Comparison of ENCODE assay signal across 17 mouse cellular contexts in the genomic region with DNA sequence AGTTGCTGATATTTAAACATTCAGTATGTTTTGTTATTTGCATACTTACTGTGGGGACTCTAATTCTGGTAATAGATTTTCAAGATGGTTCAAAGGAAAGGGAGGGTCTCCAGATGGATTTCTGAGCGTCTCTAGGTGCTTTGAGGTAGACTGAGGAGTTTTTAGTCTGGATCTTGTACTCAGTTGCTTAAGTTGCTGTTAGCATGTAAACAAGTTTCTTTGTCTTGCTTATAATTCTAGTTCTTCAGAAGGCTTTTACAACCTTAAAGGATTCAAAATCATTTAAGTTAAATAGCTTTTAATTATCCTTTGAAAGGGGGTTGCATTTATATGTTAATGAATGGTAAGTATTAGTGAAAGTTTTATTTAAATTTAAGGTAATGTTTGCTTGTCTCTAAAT. TPM values are rescaled to one million over a fixed set of nuclear protein-coding genes. Genes with fewer than 3 reads are reported as not detected.
DNase-seq lines count a peak whose midpoint lies in the region; ATAC-seq lines count a peak whose summit lies in the region.
"Had no signal": no experiment of that assay in that cellular context is flagged by ENCODE, and none has a peak within 500 bp of the region (broad histone marks: within the 10 kb centered on the region; RNA-seq: fewer than 3 reads in every experiment).

No protein-coding gene starts in this region.

- intact Hi-C loops in gastrocnemius, postnatal 36 days (cut with DNase I) = no loop called here

- no peak for ATAC-seq in forebrain, embryonic 15.5 days (replicated peaks)
- ATAC-seq in forebrain, embryonic 12.5 days (ENCODE audit: low FRiP score) = no peak
- no peak for ATAC-seq in intestine, embryonic 14.5 days (replicated peaks; ENCODE audit: low FRiP score, low TSS enrichment, low read depth)
- no peak for ATAC-seq in intestine, embryonic 16.5 days
- no peak for ATAC-seq in neural tube, embryonic 13.5 days (ENCODE audit: low read depth)
- no peak for ATAC-seq in stomach, embryonic 16.5 days (ENCODE audit: insufficient read depth, low FRiP score)

- H3K9me3 ChIP-seq in forebrain, embryonic 15.5 days = no peaks in the 10 kb centered on the region
- no peaks in the 10 kb centered on the region for H3K9me3 ChIP-seq in forebrain, embryonic 12.5 days
- H3K9me3 ChIP-seq in intestine, embryonic 14.5 days (ENCODE audit: control insufficient read depth, low read length) = no peaks in the 10 kb centered on the region
- H3K9me3 ChIP-seq in intestine, embryonic 16.5 days (ENCODE audit: control insufficient read depth, low read length) = no peaks in the 10 kb centered on the region
- no peaks in the 10 kb centered on the region for H3K9me3 ChIP-seq in neural tube, embryonic 13.5 days
- no peaks in the 10 kb centered on the region for H3K9me3 ChIP-seq in stomach, embryonic 16.5 days (replicated peaks; ENCODE audit: control insufficient read depth, low read length)
- H3K9me3 ChIP-seq: embryonic facial prominence, embryonic 15.5 days; liver, embryonic 13.5 days had no signal

- WGBS in forebrain, embryonic 15.5 days = 5% methylated on average over 1 of the region's 1 CpGs
- WGBS in forebrain, embryonic 12.5 days = 3% methylated on average over 1 of the region's 1 CpGs
- 23% methylated on average over 1 of the region's 1 CpGs for WGBS in intestine, embryonic 14.5 days
- WGBS in intestine, embryonic 16.5 days = 31% methylated on average over 1 of the region's 1 CpGs
- 12% methylated on average over 1 of the region's 1 CpGs for WGBS in neural tube, embryonic 13.5 days
- WGBS in stomach, embryonic 16.5 days = 28% methylated on average over 1 of the region's 1 CpGs

- no peak overlapping the region for H3K9ac ChIP-seq in forebrain, embryonic 15.5 days (replicated peaks)
- H3K9ac ChIP-seq in forebrain, embryonic 12.5 days = no peak overlapping the region
- H3K9ac ChIP-seq in intestine, embryonic 14.5 days (ENCODE audit: low read length) = no peak overlapping the region; the same call in 1 of the 2 replicates
- no peak overlapping the region for H3K9ac ChIP-seq in intestine, embryonic 16.5 days (ENCODE audit: low read depth, low read length)
- H3K9ac ChIP-seq in neural tube, embryonic 13.5 days = no peak overlapping the region
- no peak overlapping the region for H3K9ac ChIP-seq in stomach, embryonic 16.5 days (ENCODE audit: low read length)
- H3K9ac ChIP-seq: embryonic facial prominence, embryonic 15.5 days; liver, embryonic 13.5 days had no signal

- peaks cover 26% of the 10 kb centered on the region for H3K4me1 ChIP-seq in forebrain, embryonic 15.5 days
- H3K4me1 ChIP-seq in forebrain, embryonic 12.5 days = peaks cover 20% of the 10 kb centered on the region
- H3K4me1 ChIP-seq in intestine, embryonic 14.5 days (replicated peaks; ENCODE audit: control insufficient read depth, insufficient read depth, low read length) = peaks cover 14% of the 10 kb centered on the region; the same call in 1 of the 2 replicates
- 0 out of 2 replicates have a peak, but pooled peaks cover 3% of the 10 kb centered on the region for H3K4me1 ChIP-seq in intestine, embryonic 16.5 days (ENCODE audit: control insufficient read depth, insufficient read depth, low read length)
- H3K4me1 ChIP-seq in neural tube, embryonic 13.5 days (replicated peaks) = peaks cover 30% of the 10 kb centered on the region
- H3K4me1 ChIP-seq in stomach, embryonic 16.5 days (ENCODE audit: control insufficient read depth, insufficient read depth, low read length) = peaks cover 14% of the 10 kb centered on the region

- H3K4me2 ChIP-seq in forebrain, embryonic 15.5 days (replicated peaks) = no peak overlapping the region; the same call in 1 of the 2 replicates
- no peak overlapping the region for H3K4me2 ChIP-seq in forebrain, embryonic 12.5 days
- peak overlapping the region; percentile 40 for H3K4me2 ChIP-seq in intestine, embryonic 14.5 days (ENCODE audit: low read length)
- H3K4me2 ChIP-seq in intestine, embryonic 16.5 days (ENCODE audit: low read depth, low read length) = no peak overlapping the region
- peak overlapping the region; percentile 30; the same call in 1 of the 2 replicates for H3K4me2 ChIP-seq in neural tube, embryonic 13.5 days
- H3K4me2 ChIP-seq in stomach, embryonic 16.5 days (ENCODE audit: low read depth, low read length) = 0 out of 2 replicates have a peak overlapping the region, but pooled peaks have one; percentile 2
- H3K4me2 ChIP-seq: embryonic facial prominence, embryonic 15.5 days; liver, embryonic 13.5 days had no signal

- peak overlapping the region; percentile 14; the same call in 1 of the 2 replicates for H3K4me3 ChIP-seq in forebrain, embryonic 15.5 days
- no peak overlapping the region for H3K4me3 ChIP-seq in forebrain, embryonic 12.5 days (replicated peaks)
- peak overlapping the region; percentile 21 for H3K4me3 ChIP-seq in intestine, embryonic 14.5 days (ENCODE audit: low read depth, low read length)
- H3K4me3 ChIP-seq in intestine, embryonic 16.5 days (ENCODE audit: low read length) = no peak overlapping the region
- no peak overlapping the region for H3K4me3 ChIP-seq in neural tube, embryonic 13.5 days
- H3K4me3 ChIP-seq in stomach, embryonic 16.5 days (replicated peaks; ENCODE audit: low read length) = no peak overlapping the region
- H3K4me3 ChIP-seq: embryonic facial prominence, embryonic 15.5 days; liver, embryonic 13.5 days had no signal

- H3K27me3 ChIP-seq in forebrain, embryonic 15.5 days = no peaks in the 10 kb centered on the region
- H3K27me3 ChIP-seq in forebrain, embryonic 12.5 days = no peaks in the 10 kb centered on the region
- H3K27me3 ChIP-seq in intestine, embryonic 14.5 days (replicated peaks; ENCODE audit: control insufficient read depth, insufficient read depth, low read length) = no peaks in the 10 kb centered on the region
- H3K27me3 ChIP-seq in intestine, embryonic 16.5 days (replicated peaks; ENCODE audit: control insufficient read depth, insufficient read depth, low read length) = no peaks in the 10 kb centered on the region
- 0 out of 2 replicates have a peak, but pooled peaks cover 5% of the 10 kb centered on the region for H3K27me3 ChIP-seq in neural tube, embryonic 13.5 days
- no peaks in the 10 kb centered on the region for H3K27me3 ChIP-seq in stomach, embryonic 16.5 days (ENCODE audit: control insufficient read depth, insufficient read depth, low read length)
- H3K27me3 ChIP-seq: embryonic facial prominence, embryonic 15.5 days; liver, embryonic 13.5 days had no signal

- DNase-seq in intestine, embryonic 14.5 days (ENCODE audit: low spot score) = no peak
- DNase-seq in neural tube, embryonic 10.5 days (ENCODE audit: extremely low spot score, low spot score) = no peak
- DNase-seq in gastrocnemius, postnatal 36 days = no peak
- DNase-seq: B cell, adult 2 months; layer of hippocampus, adult 9-11 months; liver, embryonic 13.5 days; thymus, adult 18-20 months had no signal

- H3K27ac ChIP-seq in forebrain, embryonic 15.5 days (replicated peaks) = no peak overlapping the region
- no peak overlapping the region for H3K27ac ChIP-seq in forebrain, embryonic 12.5 days
- H3K27ac ChIP-seq in intestine, embryonic 14.5 days (ENCODE audit: low read depth) = no peak overlapping the region
- H3K27ac ChIP-seq in intestine, embryonic 16.5 days (ENCODE audit: low read length) = no peak overlapping the region
- no peak overlapping the region for H3K27ac ChIP-seq in neural tube, embryonic 13.5 days (replicated peaks)
- H3K27ac ChIP-seq in stomach, embryonic 16.5 days (ENCODE audit: low read length) = no peak overlapping the region
- H3K27ac ChIP-seq: embryonic facial prominence, embryonic 15.5 days; kidney, postnatal 0 days; liver, embryonic 13.5 days had no signal

- H3K36me3 ChIP-seq in forebrain, embryonic 15.5 days = no peaks in the 10 kb centered on the region
- no peaks in the 10 kb centered on the region for H3K36me3 ChIP-seq in forebrain, embryonic 12.5 days (replicated peaks)
- H3K36me3 ChIP-seq in intestine, embryonic 14.5 days (ENCODE audit: control insufficient read depth, insufficient read depth, low read length) = no peaks in the 10 kb centered on the region
- H3K36me3 ChIP-seq in intestine, embryonic 16.5 days (ENCODE audit: control insufficient read depth, insufficient read depth, low read length) = no peaks in the 10 kb centered on the region
- no peaks in the 10 kb centered on the region for H3K36me3 ChIP-seq in neural tube, embryonic 13.5 days
- H3K36me3 ChIP-seq in stomach, embryonic 16.5 days (ENCODE audit: control insufficient read depth, insufficient read depth, low read length) = no peaks in the 10 kb centered on the region
- H3K36me3 ChIP-seq: embryonic facial prominence, embryonic 15.5 days; G1E; liver, embryonic 13.5 days had no signal

RNA-seq across cellular contexts. Expression of gene Etv1, which starts 5.0 kb away (rescaled TPM):
- polyA plus RNA-seq in forebrain, embryonic 15.5 days (2015; fragmentation: Nextera tagmentation; extraction: Ambion mirVana) = 39.3 and 39.5 TPM in 2 replicates
- 25.5 and 46.6 TPM in 2 replicates for polyA plus RNA-seq in forebrain, embryonic 12.5 days (2016; fragmentation: Nextera tagmentation; extraction: Ambion mirVana)
- polyA plus RNA-seq in intestine, embryonic 14.5 days (2014; fragmentation: Nextera tagmentation; extraction: Ambion mirVana) = 48.1 and 58.1 TPM in 2 replicates
- 29.0 and 31.6 TPM in 2 replicates for polyA plus RNA-seq in intestine, embryonic 16.5 days (2015; fragmentation: Nextera tagmentation; extraction: Ambion mirVana)
- polyA plus RNA-seq in neural tube, embryonic 13.5 days (2015; fragmentation: Nextera tagmentation; extraction: Ambion mirVana) = 30.4 and 33.9 TPM in 2 replicates
- 42.1 and 44.6 TPM in 2 replicates for polyA plus RNA-seq in stomach, embryonic 16.5 days (2015; fragmentation: Nextera tagmentation; extraction: Ambion mirVana)
- 1 to 10 TPM; 6.1 to 6.6 TPM for total RNA-seq in gastrocnemius, postnatal 36 days (2021)
- total RNA-seq: granulocyte monocyte progenitor cell, adult 5-6 weeks; megakaryocyte progenitor cell, adult 5-6 weeks had no signal
- polyA plus RNA-seq: G1E had no signal

Comparison
In these comparisons a context has a peak if more than half of its experiments do, and no peak if none do; other contexts are left out.
1. H3K4me2 ChIP-seq: peak in intestine, embryonic 14.5 days (single experiment), neural tube, embryonic 13.5 days (single experiment) and stomach, embryonic 16.5 days (single experiment); none in forebrain, embryonic 15.5 days (single experiment), forebrain, embryonic 12.5 days (single experiment) and intestine, embryonic 16.5 days (single experiment).
2. H3K4me3 ChIP-seq: peak in forebrain, embryonic 15.5 days (single experiment) and intestine, embryonic 14.5 days (single experiment); none in forebrain, embryonic 12.5 days (single experiment), intestine, embryonic 16.5 days (single experiment), neural tube, embryonic 13.5 days (single experiment) and stomach, embryonic 16.5 days (single experiment).